Mouse (Mus musculus) neural tube, embryonic 11.5 days (tissue): Measurements from ENCODE around the gene Actl6b. TPM values are rescaled to one million over a fixed set of nuclear protein-coding genes. Genes with fewer than 3 reads are reported as not detected.
A peak's percentile ranks its signal among the peaks of the same experiment; 100 is the strongest.

Experiments used
- ATAC-seq: fragments of 200-750 bp; cut with Nextera tagmentation; 2 replicates; pipeline ENCODE4 v1.8.0; 2017; ENCODE audit warnings: moderate number of reproducible peaks, mild to moderate bottlenecking, moderate TSS enrichment, moderate library complexity; ENCODE audit not compliant: insufficient read depth, low FRiP score, low TSS enrichment
- DNase-seq: peaks from one replicate; pipeline ENCODE4 v3.0.0-alpha.2; 2015; ENCODE audit warnings: low spot score
- H3K27ac ChIP-seq: fragments of 300-500 bp; sonication (generic); 2 replicates; pipeline ENCODE4 v1.5.1; 2014; ENCODE audit warnings: low read depth, mild to moderate bottlenecking, low read length
- H3K27me3 ChIP-seq: fragments of 300-500 bp; sonication (generic); 2 replicates; pipeline ENCODE4 v1.6.1; 2014; ENCODE audit warnings: mild to moderate bottlenecking, low read length, mixed read lengths; ENCODE audit not compliant: control insufficient read depth, insufficient read depth
- H3K36me3 ChIP-seq: fragments of 300-500 bp; sonication (generic); 2 replicates; pipeline ENCODE4 v1.6.1; 2014; ENCODE audit warnings: mild to moderate bottlenecking, low read length, moderate library complexity, mixed read lengths; ENCODE audit not compliant: control insufficient read depth, insufficient read depth
- H3K4me1 ChIP-seq: fragments of 300-500 bp; sonication (generic); 2 replicates; pipeline ENCODE4 v1.6.1; 2014; ENCODE audit warnings: low read length, mixed read lengths; ENCODE audit not compliant: control insufficient read depth, insufficient read depth
- H3K4me2 ChIP-seq: fragments of 300-500 bp; sonication (generic); 2 replicates; pipeline ENCODE4 v1.6.1; 2014; ENCODE audit warnings: low read depth, mild to moderate bottlenecking, moderate library complexity
- H3K4me3 ChIP-seq: fragments of 300-500 bp; sonication (generic); 2 replicates; pipeline ENCODE4 v1.5.1; 2014; ENCODE audit warnings: low read depth, low read length
- H3K9ac ChIP-seq: fragments of 300-500 bp; sonication (generic); 2 replicates; pipeline ENCODE4 v1.6.1; 2014; ENCODE audit warnings: mild to moderate bottlenecking, low read length
- H3K9me3 ChIP-seq: fragments of 300-500 bp; sonication (generic); 2 replicates; pipeline ENCODE4 v1.6.1; 2016; ENCODE audit warnings: low read length; ENCODE audit not compliant: control insufficient read depth
- WGBS: fragments of 180-500 bp; shearing (Covaris S2); extraction: QIAGEN DNeasy Blood & Tissue Kit; methylation state at CpG from one replicate; pipeline ENCODE4 v1.1.7; 2014; 5-methylcytosine and 5-hydroxymethylcytosine counted together
- polyA plus RNA-seq: library from polyadenylated mRNA; unstranded; fragments of >200 nt; fragmentation: Nextera tagmentation; extraction: Ambion mirVana; gene quantifications from 2 replicates; pipeline ENCODE4 v1.2.1, GENCODE M21; 2014

Actl6b gene
- polyA plus RNA-seq, 1 experiment from 2014 or later, result 40.0 TPM

GRCm38 (mm10) chr5:137518436-137518835, 34.9 kb upstream of the Actl6b start, which contains the start of gene Gigyf1:
Gigyf1 (plus strand) TSS chr5:137518548.
- Histone ChIP-seq H3K4me3 (no peak within 1 kb of the TSS), H3K9me3 (no peaks in the 10 kb centered on the region), H3K27me3 (no peaks in the 10 kb centered on the region), H3K27ac (no peak within 1 kb of the TSS), H3K36me3 (peaks cover 41% of the 10 kb centered on the region), H3K4me1 (no peaks in the 10 kb centered on the region), H3K9ac (no peak within 1 kb of the TSS), H3K4me2 (no peak within 1 kb of the TSS)
- DNase-seq (peak; percentile 41), ATAC-seq (no peak)
- 79% methylated on average over 5 of the region's 5 CpGs for WGBS

- H3K36me3 ChIP-seq, result peaks cover 49% of the 10 kb centered on the region
- no peak overlapping the region for H3K9ac ChIP-seq
- H3K27ac ChIP-seq, result no peak overlapping the region
- WGBS, result 91% methylated on average over 27 of the region's 27 CpGs
- H3K4me3 ChIP-seq, result no peak overlapping the region
- no peaks in the 10 kb centered on the region for H3K9me3 ChIP-seq
- H3K27me3 ChIP-seq, result no peaks in the 10 kb centered on the region
- DNase-seq (no peak), ATAC-seq (no peak)
- no peak overlapping the region for H3K4me2 ChIP-seq
- no peaks in the 10 kb centered on the region for H3K4me1 ChIP-seq
Measured at GRCm38 (mm10) chr5:137519691-137520550, 33.4 kb upstream of the Actl6b start.

- ATAC-seq (no peak), DNase-seq (no peak)
- Histone ChIP-seq H3K9ac (no peak overlapping the region), H3K36me3 (peaks cover 57% of the 10 kb centered on the region), H3K4me2 (no peak overlapping the region), H3K9me3 (no peaks in the 10 kb centered on the region), H3K27ac (no peak overlapping the region), H3K4me1 (no peaks in the 10 kb centered on the region), H3K4me3 (no peak overlapping the region), H3K27me3 (no peaks in the 10 kb centered on the region)
- WGBS, result 79% methylated on average over 9 of the region's 9 CpGs
Measured at GRCm38 (mm10) chr5:137521861-137522260, 31.5 kb upstream of the Actl6b start.

- 78% methylated on average over 11 of the region's 11 CpGs for WGBS
- H3K4me2 ChIP-seq, result no peak overlapping the region
- H3K36me3 ChIP-seq, result peaks cover 54% of the 10 kb centered on the region
- H3K27ac ChIP-seq, result no peak overlapping the region
- no peak for ATAC-seq
- H3K27me3 ChIP-seq, result no peaks in the 10 kb centered on the region
- no peak overlapping the region for H3K4me3 ChIP-seq
- DNase-seq, result no peak
- H3K9ac ChIP-seq, result no peak overlapping the region
- H3K4me1 ChIP-seq, result no peaks in the 10 kb centered on the region
- no peaks in the 10 kb centered on the region for H3K9me3 ChIP-seq
Measured at GRCm38 (mm10) chr5:137522711-137523110, 30.6 kb upstream of the Actl6b start.

- ATAC-seq (no peak), DNase-seq (no peak)
Measured at GRCm38 (mm10) chr5:137523396-137524250, 29.7 kb upstream of the Actl6b start.

GRCm38 (mm10) chr5:137524251-137524515, 29.1 kb upstream of the Actl6b start:
- no peak for ATAC-seq
- WGBS, result 95% methylated on average over 8 of the region's 8 CpGs
- Histone ChIP-seq H3K36me3 (peaks cover 56% of the 10 kb centered on the region), H3K27ac (no peak overlapping the region), H3K4me3 (no peak overlapping the region), H3K4me1 (0 out of 2 replicates have a peak, but pooled peaks cover 2% of the 10 kb centered on the region), H3K9me3 (no peaks in the 10 kb centered on the region), H3K27me3 (no peaks in the 10 kb centered on the region), H3K4me2 (no peak overlapping the region), H3K9ac (no peak overlapping the region)
- no peak for DNase-seq

More at GRCm38 (mm10) chr5:137523396-137524250, 29.7 kb upstream of the Actl6b start:
- H3K9me3 ChIP-seq, result no peaks in the 10 kb centered on the region
- no peak overlapping the region for H3K4me3 ChIP-seq
- H3K27me3 ChIP-seq, result no peaks in the 10 kb centered on the region
- H3K4me1 ChIP-seq, result no peaks in the 10 kb centered on the region
- peaks cover 59% of the 10 kb centered on the region for H3K36me3 ChIP-seq
- H3K9ac ChIP-seq, result no peak overlapping the region
- WGBS, result 89% methylated on average over 25 of the region's 25 CpGs
- no peak overlapping the region for H3K4me2 ChIP-seq
- H3K27ac ChIP-seq, result no peak overlapping the region

GRCm38 (mm10) chr5:137524671-137525070, 28.6 kb upstream of the Actl6b start:
- ATAC-seq, result no peak
- no peak overlapping the region for H3K27ac ChIP-seq
- no peak overlapping the region for H3K4me3 ChIP-seq

GRCm38 (mm10) chr5:137525511-137525910, 27.8 kb upstream of the Actl6b start:
- no peak for ATAC-seq
- 76% methylated on average over 16 of the region's 16 CpGs for WGBS
- no peak for DNase-seq
- Histone ChIP-seq H3K4me3 (no peak overlapping the region), H3K4me2 (no peak overlapping the region), H3K9me3 (no peaks in the 10 kb centered on the region), H3K9ac (no peak overlapping the region), H3K36me3 (peaks cover 54% of the 10 kb centered on the region), H3K27me3 (no peaks in the 10 kb centered on the region), H3K27ac (no peak overlapping the region), H3K4me1 (peaks cover 14% of the 10 kb centered on the region; the same call in 1 of the 2 replicates)

More at GRCm38 (mm10) chr5:137524671-137525070, 28.6 kb upstream of the Actl6b start:
- WGBS, result 90% methylated on average over 13 of the region's 13 CpGs
- no peak for DNase-seq
- H3K4me1 ChIP-seq, result 0 out of 2 replicates have a peak, but pooled peaks cover 6% of the 10 kb centered on the region
- no peaks in the 10 kb centered on the region for H3K27me3 ChIP-seq
- H3K36me3 ChIP-seq, result peaks cover 60% of the 10 kb centered on the region
- H3K9me3 ChIP-seq, result no peaks in the 10 kb centered on the region
- H3K9ac ChIP-seq, result no peak overlapping the region
- no peak overlapping the region for H3K4me2 ChIP-seq
